Mouse (Mus musculus): Measurements from ENCODE around the gene Tnks2.
"Not testable (repeated sequence)": the region's sequence is repeated elsewhere in the genome, so short reads cannot be mapped to it uniquely, and the experiment has no call there.

Gene Tnks2

DNA sequence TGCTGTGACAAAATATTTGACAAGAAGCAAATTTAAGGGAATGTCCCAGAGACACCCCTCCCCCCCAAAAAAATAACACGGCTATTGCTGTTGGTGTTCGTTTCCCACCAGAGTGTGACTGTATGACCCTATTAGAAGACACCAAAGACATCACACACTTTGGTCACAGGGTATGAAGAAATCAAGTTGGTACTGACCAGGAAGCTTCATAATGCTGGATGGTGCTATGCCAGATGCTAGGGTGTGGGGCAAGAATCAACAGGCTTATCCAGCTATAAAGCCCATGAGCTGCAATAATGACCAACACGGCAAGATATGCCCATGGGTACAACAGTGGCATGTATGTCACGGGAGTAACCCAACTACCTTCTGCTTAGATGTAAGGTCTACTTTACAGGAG is 11.3 kb upstream of the Tnks2 start:
- no peak for DNase-seq (ENCODE audit: low spot score in 2 of 2)

DNA sequence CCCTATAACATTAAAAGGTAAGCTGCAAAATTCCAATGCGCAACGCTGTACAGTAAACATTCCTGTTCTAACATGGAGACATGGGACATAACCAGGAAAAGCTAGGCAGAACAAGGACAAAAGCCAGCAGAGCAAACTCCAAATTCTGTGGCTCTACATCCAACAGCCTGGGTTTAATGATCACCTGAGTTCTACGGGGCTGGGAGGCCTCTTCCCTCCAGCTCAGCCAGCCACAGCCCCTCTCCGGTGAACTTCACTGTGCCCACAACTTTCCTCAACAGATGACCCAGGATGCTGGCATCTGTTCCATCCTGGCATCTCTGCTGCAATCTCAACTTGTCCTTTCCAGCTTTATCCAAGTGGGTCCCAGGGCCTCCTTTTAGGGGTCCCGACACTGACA is 6.4 kb upstream of the Tnks2 start:
- no peak for DNase-seq (ENCODE audit: low spot score in 2 of 2)

DNA sequence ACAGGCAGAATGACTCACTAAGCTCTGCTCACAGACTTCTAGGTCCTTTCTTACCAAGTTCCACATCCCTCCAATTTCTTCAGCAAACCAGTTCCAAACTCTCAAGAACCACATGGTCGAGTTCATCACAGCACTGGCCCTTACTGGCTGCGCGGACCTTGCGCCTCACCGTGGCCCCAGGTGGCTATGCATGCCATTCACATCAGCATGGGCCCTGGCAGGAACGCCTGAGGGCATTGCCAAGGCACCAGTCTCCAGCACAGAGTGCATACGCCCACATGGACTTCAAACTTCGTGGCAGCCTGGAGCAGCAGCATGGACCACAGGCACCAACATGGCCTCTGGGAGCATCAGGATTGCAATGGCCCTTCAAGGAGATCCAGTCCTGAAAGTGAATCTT is 5.7 kb upstream of the Tnks2 start:
- no peak for DNase-seq (ENCODE audit: low spot score in 2 of 2)

DNA sequence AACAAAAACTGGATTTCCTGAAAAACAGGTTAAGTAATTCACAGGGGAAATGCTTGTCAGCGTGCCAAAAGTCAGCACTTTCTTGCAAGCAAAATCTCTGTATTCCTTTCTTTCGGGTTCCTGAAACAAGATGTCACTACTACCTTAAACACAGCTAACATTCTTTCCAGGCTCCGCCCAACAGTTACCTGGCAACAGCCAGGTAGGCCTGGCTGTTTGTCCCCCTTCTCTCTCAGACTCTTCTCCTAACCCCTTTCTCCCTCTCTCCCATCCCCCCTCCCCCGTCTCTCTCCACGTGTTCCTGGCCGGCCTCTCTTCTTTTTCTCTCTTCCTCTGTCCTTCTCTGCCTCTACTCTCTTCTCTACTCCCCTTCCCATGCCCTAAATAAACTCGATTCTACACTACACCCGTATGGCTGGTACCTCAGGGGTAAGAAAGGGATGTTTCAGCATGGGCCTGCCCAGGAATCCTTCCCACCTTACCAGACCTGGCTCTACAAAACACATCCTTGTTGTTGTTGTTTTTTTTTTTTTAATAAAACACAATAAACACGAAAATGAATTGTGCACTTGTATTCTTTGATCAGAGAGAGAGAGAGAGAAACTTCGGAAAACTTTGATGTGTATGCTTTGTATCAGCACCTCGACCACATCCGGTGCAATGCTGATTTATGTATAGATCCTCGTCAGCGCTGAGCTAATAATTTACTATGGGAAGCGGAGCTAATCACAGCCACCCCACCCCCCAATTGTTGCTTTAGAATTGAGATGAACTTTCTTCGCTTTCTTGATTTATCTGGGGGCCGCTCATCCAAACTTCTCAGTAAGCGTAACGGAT is 863 bp upstream of the Tnks2 start:
- DNase-seq (ENCODE audit: low spot score in 2 of 2) = peak in 1 of 2 experiments; percentile 25

DNA sequence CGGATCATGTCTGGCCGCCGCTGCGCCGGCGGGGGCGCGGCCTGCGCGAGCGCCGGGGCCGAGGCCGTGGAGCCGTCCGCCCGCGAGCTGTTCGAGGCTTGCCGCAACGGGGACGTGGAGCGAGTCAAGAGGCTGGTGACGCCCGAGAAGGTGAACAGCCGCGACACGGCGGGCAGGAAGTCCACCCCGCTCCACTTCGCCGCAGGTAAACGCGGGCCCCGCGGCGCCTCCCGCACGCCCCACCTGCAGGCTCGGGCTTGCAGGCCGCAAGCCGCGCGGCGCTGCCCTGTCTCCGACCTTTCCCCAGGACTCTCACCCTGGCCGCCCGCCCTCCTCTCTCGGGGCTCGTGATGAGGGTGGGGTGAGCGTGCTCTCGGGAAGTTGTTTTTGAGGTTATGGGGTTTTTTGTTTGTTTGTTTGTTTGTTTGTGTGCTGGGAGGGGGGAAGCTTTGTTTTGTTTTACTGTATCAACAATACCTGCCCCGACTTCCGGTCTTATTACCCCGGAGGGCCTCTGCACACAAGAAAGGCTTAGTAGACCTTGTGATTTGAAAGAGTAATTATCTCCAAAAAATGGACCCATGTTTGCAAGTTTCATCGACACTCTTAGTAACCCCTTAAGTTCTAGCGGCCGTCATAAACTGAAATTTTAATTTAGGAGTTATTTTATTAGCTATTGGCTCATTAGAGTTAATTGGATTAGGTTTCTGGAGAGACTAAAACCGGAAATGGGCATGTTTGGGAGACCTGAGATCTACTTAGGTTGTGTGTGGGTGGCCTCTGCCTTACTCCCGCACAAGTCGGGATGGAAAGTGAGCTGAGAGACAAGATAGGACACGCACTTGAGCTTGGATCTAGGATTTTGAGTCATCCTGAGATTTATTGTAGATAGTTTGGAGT is 750 bp downstream of the Tnks2 start:
- DNase-seq (ENCODE audit: low spot score in 2 of 2) = peak; percentile 51 to 58

DNA sequence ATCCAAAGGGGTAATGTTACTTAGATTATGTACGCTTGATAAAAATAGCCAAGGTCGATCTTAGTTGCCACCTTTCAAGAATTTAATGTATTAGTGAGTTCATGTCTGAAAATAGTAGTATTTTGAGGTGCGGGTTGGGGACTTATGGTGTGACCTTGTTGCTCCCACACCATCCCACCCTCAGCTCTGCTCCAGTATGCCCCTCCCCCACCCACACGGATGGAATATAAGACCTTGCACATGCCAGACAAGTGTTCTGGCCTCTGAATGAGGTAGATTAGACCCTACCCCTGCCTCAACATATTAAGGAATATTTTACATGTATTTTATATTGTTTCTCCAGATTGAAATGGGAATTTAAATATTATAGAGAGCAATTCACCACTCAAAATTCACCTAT is 2.0 kb downstream of the Tnks2 start:
- DNase-seq (ENCODE audit: low spot score in 2 of 2) = no peak

DNA sequence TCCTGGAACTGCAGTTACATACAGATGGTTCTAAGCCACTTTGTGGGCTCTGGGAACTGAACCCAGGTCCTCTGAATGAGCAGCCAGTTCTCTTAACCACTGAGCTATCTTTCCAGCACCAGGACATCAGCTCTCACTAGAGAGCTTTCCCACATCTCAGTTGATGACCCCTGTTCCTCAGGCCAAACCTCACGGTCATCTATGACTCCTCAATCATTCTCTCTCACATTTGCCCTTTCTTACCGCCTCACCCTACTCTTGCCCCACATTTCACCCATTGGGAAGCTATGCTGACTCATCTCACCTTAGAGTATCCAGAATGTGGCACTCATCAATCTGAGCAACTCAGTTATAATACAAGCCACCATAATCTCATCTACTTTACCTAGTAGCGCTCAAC is 6.3 kb downstream of the Tnks2 start:
- DNase-seq (ENCODE audit: low spot score in 2 of 2) = no peak

DNA sequence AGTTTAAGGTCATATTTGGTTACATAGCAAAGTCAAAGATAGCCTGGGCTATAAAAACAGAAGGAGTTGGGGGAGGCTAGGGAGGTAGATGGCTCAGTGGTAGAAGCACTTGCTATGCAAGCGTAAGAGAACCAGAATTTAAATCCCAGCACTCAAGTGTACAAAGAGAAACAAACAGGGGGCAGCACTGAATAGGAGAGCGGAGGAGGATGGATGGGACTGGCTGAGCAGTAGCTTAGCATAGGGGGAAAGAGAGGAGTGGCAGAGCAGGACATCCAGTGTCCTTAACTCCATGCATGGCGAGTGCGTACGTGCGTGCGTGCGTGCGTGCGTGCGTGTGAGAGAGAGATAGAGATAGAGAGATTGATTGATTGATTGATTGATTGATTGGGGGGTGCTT is 9.8 kb downstream of the Tnks2 start:
- no peak for DNase-seq (ENCODE audit: low spot score in 2 of 2)

DNA sequence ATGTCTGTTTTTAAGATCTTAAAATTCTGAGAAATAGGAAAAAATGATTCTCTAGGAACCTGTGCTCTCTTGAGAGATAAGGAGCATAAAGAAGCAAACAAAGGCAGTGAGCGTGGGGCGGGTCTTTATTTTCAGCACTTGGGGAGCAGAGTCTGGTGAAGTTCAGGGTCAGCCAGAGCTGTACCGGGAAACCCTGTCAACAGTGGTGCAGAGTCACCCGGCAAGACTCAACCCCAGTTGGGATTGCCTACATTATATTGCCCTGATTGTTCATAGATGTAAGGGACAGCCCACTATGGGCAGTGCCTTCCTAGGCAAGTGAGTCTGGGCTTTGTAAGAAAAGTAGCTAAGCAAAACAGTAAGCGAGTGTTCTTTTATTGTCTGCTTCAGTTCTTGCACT is 11.9 kb downstream of the Tnks2 start:
- DNase-seq (ENCODE audit: low spot score in 2 of 2) = no peak

DNA sequence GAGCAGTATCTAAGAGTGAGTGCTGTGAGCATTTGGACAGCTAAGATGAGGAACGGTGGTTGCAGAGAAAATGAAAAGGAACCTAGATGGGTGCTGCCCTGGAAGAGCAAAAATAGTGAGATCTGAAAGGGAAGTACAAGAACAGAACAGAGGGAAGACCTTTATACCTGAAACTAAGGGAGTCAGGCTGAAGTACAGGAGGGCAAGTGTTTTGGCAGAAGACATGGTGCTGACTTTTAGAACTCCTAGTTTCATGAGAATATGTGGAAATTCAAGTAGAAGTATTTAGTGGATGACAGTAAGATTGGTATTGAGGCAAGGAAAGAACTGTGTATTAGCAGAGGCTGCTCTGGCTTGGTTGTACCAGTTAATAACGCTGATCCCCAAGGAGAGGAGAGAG is 19.8 kb downstream of the Tnks2 start:
- DNase-seq (ENCODE audit: low spot score in 2 of 2) = no peak

DNA sequence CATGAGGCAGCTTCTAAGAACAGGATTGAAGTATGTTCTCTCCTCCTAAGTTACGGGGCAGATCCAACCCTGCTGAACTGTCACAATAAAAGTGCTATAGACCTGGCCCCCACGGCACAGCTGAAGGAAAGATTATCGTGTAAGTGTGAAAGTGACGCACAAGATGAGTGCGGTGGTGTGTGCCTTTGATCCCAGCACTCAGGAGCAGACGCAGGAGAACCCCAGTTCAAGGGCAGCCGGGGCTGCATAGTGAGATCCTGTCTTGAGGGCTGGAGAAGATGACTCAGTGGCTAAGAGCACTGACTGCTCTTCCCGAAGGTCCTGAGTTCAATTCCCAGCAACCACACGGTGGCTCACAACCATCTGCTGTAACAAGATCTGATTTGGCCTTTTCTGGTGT is 23.8 kb downstream of the Tnks2 start:
- no peak for DNase-seq (ENCODE audit: low spot score in 2 of 2)

DNA sequence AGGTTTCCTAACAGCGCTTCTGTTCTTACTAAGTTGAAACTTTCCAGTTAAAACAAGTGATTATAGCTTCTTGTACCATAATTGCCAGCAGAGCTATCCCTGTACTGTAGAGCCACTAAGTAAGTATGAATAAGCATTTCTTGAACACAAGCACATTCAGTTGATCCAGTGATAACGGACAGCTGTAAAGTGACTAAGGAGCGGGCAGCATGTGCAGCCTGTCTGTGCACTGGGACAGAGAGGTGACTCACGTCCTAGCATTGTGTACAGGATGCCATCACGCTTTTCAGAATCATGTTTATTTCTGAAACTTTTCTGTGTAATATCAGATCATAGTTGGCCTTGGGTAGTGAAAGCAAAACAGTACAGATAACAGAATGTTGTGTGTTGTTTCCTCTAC is 26.4 kb downstream of the Tnks2 start:
- no peak for DNase-seq (ENCODE audit: low spot score in 2 of 2)

DNA sequence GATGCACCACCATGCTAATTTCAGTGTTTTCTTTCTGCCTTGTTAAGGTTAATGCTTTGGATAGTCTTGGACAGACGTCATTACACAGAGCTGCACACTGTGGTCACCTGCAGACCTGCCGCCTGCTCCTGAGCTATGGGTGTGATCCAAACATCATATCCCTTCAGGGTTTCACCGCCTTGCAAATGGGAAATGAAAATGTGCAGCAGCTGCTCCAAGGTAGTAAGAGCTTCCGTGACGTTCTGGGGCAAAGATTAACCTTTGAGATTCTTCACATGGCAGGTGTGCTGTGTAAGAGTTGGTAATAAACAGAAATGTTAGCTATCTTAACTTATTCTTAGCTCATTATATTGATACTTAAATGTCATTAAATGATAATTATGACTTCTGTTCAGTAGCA is 31.9 kb downstream of the Tnks2 start:
- no peak for DNase-seq (ENCODE audit: low spot score in 2 of 2)

DNA sequence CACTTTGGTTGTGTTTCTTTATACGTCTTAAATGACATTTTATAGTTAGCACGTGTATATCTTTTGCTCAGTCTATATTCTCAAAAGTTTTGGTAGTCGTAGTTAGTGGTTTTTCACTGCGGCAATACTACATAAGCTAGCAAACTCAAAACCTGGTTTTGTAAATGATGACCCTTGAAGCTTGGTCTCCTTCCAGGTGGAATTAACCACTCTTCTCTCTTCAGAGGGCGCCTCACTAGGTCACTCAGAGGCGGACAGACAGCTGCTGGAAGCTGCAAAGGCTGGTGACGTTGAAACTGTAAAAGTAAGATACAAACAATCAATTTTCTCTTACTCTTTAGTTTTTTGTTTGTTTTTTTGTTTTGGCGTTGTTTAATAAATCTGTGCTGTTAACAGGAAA is 33.4 kb downstream of the Tnks2 start:
- no peak for DNase-seq (ENCODE audit: low spot score in 2 of 2)

DNA sequence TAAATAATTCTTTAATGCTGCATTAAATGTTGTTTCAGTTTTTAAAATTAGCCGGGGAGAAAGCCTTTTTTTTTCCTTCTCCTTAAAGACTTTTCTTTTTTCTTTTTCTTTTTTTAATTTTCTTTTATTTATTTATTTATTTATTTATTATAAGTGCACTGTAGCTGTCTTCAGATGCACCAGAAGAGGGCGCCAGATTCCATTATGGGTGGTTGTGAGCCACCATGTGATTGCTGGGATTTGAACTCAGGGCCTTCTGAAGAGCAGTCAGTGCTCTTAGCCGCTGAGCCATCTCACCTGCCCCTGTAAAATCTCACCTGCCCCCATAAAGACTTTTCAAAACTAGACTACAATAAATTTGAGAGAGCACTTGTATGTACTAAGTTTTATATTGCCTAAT is 34.6 kb downstream of the Tnks2 start:
- DNase-seq (ENCODE audit: low spot score in 2 of 2) = not testable (repeated sequence)

DNA sequence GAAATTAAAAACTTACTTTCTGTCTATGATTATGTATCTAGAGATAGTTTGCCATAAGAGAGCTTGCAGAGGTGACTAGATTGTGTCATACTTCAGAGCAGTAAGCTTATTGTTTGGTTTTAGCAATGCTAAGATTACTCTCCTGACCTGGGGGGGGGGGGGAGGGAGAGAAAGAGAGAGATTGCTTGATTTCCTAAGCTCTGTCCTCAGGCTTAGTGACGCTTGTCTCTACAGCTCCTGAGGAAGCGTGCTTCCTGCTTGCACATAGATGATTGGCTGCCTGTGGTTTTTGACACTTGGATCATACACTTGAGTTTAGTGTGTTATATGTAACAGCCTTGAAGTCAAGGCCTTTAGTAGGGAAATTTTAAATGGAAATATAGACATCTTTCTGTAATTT is 40.6 kb downstream of the Tnks2 start:
- no peak for DNase-seq (ENCODE audit: low spot score in 2 of 2)

DNA sequence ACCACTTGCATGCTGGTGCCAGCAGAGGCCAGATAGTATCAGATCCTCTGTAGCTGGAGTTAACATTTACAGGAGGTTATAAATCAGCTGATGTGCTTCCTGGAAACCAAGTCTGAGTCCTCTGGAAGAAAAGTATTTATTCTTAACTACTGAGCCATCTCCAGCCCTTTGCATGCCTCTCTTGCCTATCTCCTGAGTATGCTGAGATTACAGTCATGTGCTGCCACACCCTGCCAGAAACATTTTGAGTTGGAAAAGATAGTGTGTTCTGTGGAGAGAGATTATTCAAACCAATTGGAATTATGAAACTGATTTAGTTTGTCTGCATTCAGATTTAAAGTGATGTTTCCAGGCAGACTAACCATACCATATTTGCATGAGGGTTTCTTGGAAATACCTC is 43.3 kb downstream of the Tnks2 start:
- no peak for DNase-seq (ENCODE audit: low spot score in 2 of 2)

DNA sequence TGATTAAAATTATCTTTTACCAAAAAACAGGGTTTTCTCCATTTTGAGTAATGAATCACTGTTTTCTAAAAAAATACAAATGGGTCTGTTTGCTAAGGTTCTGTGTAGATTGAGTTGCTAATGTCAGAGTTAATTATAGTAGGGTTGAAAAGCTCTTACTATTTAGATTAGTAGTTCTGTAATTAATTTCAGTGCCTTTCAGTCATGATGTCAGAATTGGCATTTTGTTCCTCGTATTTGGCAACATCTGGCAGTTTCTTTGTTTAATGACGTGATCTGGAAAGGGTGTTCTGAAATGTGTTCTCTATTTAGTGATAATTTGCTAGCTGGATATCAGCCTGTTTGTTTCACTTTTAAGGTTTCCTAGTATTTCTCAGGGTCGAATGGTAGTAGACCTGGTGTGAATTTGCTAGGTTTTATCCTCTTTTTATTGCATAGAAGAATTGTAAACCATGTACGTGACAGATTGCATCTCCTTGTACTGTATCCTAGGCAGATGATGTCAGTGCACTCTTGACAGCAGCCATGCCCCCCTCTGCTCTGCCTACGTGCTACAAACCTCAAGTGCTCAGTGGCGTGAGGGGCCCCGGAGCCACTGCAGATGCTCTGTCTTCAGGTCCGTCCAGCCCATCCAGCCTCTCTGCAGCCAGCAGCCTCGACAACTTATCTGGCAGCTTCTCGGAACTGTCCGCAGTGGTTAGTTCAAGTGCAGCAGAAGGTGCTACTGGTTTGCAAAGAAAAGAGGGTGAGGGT is 44.9 kb downstream of the Tnks2 start:
- DNase-seq (ENCODE audit: low spot score in 2 of 2) = no peak

DNA sequence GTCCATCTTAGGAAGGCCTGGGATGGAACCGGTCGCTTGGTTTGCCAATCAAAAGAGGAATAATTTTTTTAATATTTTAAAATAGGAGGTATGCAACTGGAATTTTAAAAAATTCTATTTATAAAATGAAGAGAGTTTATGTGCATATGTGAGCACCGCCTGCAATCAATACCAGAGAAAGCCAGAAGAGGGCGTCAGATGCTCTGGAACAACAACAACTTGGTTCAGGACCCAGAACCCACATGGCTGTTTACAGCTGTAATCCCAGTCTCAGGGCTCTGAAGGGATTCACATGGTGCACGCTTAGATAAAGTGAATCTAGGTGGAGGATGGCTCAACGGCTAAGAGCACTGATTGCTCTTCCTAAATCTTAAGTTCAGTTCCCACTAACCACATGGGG is 49.1 kb downstream of the Tnks2 start:
- DNase-seq (ENCODE audit: low spot score in 2 of 2) = peak in 1 of 2 experiments; percentile 22

DNA sequence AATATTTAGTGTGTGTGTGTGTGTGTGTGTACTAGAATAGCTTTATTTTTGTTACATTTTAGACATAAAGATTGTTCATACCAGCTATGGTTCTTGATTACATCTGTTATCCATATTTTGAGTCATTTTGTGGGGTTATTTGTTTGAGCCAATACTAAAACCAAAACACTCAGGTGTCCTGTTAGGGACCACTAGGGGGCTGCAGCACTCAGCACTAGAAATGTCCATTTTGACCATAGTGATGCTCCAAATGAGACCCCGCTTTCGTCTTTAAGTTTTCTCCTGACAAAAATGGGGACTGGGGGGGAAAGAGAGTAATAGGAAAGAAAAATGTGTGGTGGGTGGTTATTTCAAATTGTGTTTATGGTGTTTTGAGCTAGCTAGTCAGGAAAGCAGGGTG is 52.3 kb downstream of the Tnks2 start:
- no peak for DNase-seq (ENCODE audit: low spot score in 2 of 2)

DNA sequence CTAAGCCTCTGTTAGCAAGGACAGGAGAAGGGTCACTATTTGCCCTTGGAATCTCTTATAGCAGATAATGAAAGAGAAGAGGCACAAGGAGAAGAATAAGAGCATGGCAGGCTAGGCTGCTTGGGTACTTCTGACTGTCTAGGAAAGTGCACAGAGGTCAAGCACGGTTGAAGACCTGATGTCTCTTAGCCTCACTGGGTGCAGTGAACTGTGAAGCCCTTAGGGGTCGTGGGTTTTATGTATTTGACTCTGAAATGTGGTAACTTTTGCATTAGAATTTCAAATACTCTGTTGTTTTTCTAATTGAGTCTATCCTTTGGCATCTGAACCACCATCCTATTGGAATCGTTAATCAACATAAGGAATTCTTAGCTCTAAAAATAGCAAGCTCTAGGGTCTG is 53.7 kb downstream of the Tnks2 start:
- DNase-seq (ENCODE audit: low spot score in 2 of 2) = no peak

DNA sequence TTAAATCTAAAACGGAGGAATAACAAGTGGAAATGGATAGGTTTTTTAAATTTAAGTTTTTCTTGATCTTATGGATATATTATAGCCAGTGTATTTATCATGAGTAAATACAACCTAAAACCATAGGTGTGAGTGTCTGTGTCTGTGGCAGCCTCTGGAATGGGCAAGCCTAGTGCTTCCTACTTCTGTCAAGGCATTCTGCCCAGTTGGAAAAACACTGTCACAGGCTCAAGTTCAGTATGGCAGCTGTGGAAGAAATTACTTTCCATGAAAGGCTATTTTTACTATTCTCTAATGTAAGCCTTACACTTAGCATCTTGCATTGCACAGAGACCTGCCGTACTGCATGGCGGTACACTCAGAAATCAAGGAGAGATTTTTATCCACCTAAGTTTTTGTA is 57.7 kb downstream of the Tnks2 start:
- no peak for DNase-seq (ENCODE audit: low spot score in 2 of 2)
